Mouse (Mus musculus) myocyte (in vitro differentiated cells): ENCODE measurements at regions not wholly inside any gene's neighbourhood (a gene's known extent, or its start where the extent isn't known, plus 50 kb on each side); places are given as distances from the start of the nearest gene placed in this dataset.

Experiments used
- H3K27me3 ChIP-seq: one replicate; pipeline ENCODE4 v1.6.1; 2011; ENCODE audit not compliant: control insufficient read depth, insufficient read depth, insufficient read length
- H3K36me3 ChIP-seq: one replicate; pipeline ENCODE4 v1.6.1; 2011; ENCODE audit not compliant: control insufficient read depth, insufficient read depth
- H3K4me2 ChIP-seq: one replicate; pipeline ENCODE4 v1.6.1; 2011; ENCODE audit warnings: low read depth, control low read depth
- H3K4me3 ChIP-seq: one replicate; pipeline ENCODE4 v1.5.1; 2011; ENCODE audit warnings: mild to moderate bottlenecking, control low read depth, moderate library complexity
- H3K79me2 ChIP-seq: one replicate; pipeline ENCODE4 v1.6.1; 2011; ENCODE audit not compliant: control insufficient read depth, insufficient read depth
- H3ac ChIP-seq: one replicate; pipeline ENCODE4 v1.6.1; 2011; ENCODE audit not compliant: control insufficient read depth, insufficient read length
- MYOG ChIP-seq, 3 experiments: IDR thresholded peaks; one replicate each; pipeline ENCODE4 v1.6.1; 2011; ENCODE audit warnings: control low read depth in 2 of 3, low read depth in 2 of 3, mild to moderate bottlenecking in 2 of 3; ENCODE audit not compliant: insufficient read length in 2 of 3, control insufficient read depth in 1 of 3, insufficient read depth in 1 of 3
- USF1 ChIP-seq: IDR thresholded peaks from one replicate; pipeline ENCODE4 v1.6.1; 2011; ENCODE audit warnings: low read depth, mild to moderate bottlenecking, control low read depth, moderate library complexity

DNA sequence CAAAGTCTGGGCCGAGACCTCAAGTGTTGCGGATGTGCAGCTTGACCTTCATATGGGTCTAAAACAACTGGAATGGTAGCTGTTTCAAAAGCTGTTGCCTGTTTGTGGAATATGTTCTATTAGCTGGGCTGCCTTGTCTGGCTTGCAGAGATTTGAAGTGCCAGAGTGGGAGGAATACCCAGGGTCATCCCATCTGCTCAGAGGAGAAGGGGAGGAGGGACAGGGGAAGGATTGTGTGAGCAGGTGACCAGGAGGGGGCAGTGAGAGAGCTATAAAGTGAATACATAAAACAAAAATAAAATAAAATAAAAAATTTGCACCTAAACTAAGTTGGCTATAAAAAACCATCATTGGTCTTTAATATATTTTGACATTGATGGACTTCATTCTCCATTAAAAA lies 377.7 kb downstream of the Bmper start:
- Histone ChIP-seq H3K36me3 (no peaks in the 10 kb centered on the region), H3K79me2 (no peaks in the 10 kb centered on the region), H3K4me2 (no peak overlapping the region), H3K4me3 (no peak overlapping the region), H3ac (no peak overlapping the region), H3K27me3 (no peaks in the 10 kb centered on the region)
- TF ChIP-seq USF1 (no peak), MYOG (IDR thresholded peaks at IDR 0.05; ENCODE audit: control insufficient read depth in 1 of 3, insufficient read depth in 1 of 3, insufficient read length in 2 of 3, low read depth in 2 of 3) (no peak)
